Mouse (Mus musculus) lung, adult 2 months (tissue): ENCODE results near the gene Rab3a.

Experiments
- CTCF ChIP-seq: fragments of 200-500 bp; IDR thresholded peaks from 2 replicates; pipeline ENCODE4 v1.5.1; 2011; ENCODE audit warnings: mild to moderate bottlenecking, low read length, control low read depth; ENCODE audit not compliant: insufficient read depth
- POLR2A ChIP-seq: fragments of 200-500 bp; IDR thresholded peaks from 2 replicates; pipeline ENCODE4 v1.6.1; 2011; ENCODE audit warnings: low read depth, mild to moderate bottlenecking, control low read depth, low read length, borderline replicate concordance; ENCODE audit errors: extremely low read depth

DNA sequence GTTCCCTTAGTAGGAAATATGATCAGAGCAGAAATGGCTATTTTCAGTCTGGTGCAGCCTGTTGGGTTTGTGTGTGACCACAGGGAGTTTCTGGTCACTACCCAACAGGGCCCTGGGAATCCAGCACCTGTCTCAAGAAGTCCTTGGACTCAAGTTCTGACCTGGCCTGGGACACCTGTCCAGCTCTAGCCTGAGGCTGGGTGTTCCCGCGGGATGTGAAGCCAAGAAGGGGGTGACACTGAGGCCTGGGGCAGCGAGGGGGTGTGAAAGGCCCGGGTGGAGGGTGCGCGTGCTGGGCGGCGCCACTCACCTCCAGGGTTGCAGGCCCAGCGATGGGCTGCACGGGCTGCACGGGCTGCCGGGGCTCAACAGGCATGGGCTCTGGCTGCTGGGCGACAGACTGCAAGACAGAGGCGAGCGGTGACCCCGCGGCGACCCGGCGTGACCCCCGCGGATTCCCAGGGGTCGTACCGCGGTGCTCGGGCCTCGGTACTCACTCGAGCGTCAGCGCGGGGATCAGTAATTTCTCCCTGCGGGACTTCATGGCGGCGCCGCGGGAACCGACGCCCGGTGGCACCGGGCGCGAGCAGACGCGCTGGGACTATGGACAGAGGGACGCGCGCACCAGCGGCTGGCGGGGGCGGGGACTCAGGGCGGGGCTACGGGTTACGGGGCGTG lies 42.1 kb downstream of the Rab3a start:
- TF ChIP-seq CTCF (no peak), POLR2A (0 out of 2 replicates have a peak, but pooled peaks have one; percentile 21)
